Mouse (Mus musculus): ENCODE measurements around the gene Prss36.
A peak's percentile ranks its signal among the peaks of the same experiment; 100 is the strongest.

Prss36 gene

GRCm38 (mm10) chr7:127935028-127935722 lies 11.3 kb downstream of the Prss36 start:
- DNase-seq (ENCODE audit: low read depth, low spot score): peak; percentile 97

- DNase-seq (ENCODE audit: low read depth, low spot score): no peak
Observed at GRCm38 (mm10) chr7:127934075-127934474, 12.4 kb downstream of the Prss36 start.

- no peak for DNase-seq (ENCODE audit: low read depth, low spot score)
Observed at GRCm38 (mm10) chr7:127932273-127933031, 14.1 kb downstream of the Prss36 start.

GRCm38 (mm10) chr7:127931351-127932135 lies 15.0 kb downstream of the Prss36 start:
- DNase-seq (ENCODE audit: low read depth, low spot score): no peak

GRCm38 (mm10) chr7:127930636-127931035 lies 15.9 kb downstream of the Prss36 start:
- DNase-seq (ENCODE audit: low read depth, low spot score): no peak

- no peak for DNase-seq (ENCODE audit: low read depth, low spot score)
Observed at GRCm38 (mm10) chr7:127929923-127930322, 16.6 kb downstream of the Prss36 start, which contains the start of gene Prss8. TSS of gene Prss8 (minus strand) at chr7:127930104.

GRCm38 (mm10) chr7:127928596-127928995 lies 17.9 kb downstream of the Prss36 start:
- no peak for DNase-seq (ENCODE audit: low read depth, low spot score)

GRCm38 (mm10) chr7:127927726-127928125 lies 18.8 kb downstream of the Prss36 start:
- no peak for DNase-seq (ENCODE audit: low read depth, low spot score)

GRCm38 (mm10) chr7:127926846-127927245 lies 19.7 kb downstream of the Prss36 start:
- no peak for DNase-seq (ENCODE audit: low read depth, low spot score)

- no peak for DNase-seq (ENCODE audit: low read depth, low spot score)
Observed at GRCm38 (mm10) chr7:127926066-127926465, 20.5 kb downstream of the Prss36 start.

GRCm38 (mm10) chr7:127925252-127925651 lies 21.3 kb downstream of the Prss36 start:
- DNase-seq (ENCODE audit: low read depth, low spot score): no peak

GRCm38 (mm10) chr7:127923714-127924113 lies 22.8 kb downstream of the Prss36 start:
- DNase-seq (ENCODE audit: low read depth, low spot score): no peak

GRCm38 (mm10) chr7:127922451-127923275 lies 23.9 kb downstream of the Prss36 start:
- DNase-seq (ENCODE audit: low read depth, low spot score): peak; percentile 80

GRCm38 (mm10) chr7:127921516-127921915 lies 25.0 kb downstream of the Prss36 start:
- peak; percentile 53 for DNase-seq (ENCODE audit: low read depth, low spot score)

GRCm38 (mm10) chr7:127919290-127919689 lies 27.2 kb downstream of the Prss36 start:
- DNase-seq (ENCODE audit: low read depth, low spot score): peak; percentile 48

- DNase-seq (ENCODE audit: low read depth, low spot score): peak; percentile 85
Observed at GRCm38 (mm10) chr7:127918203-127918602, 28.3 kb downstream of the Prss36 start.

GRCm38 (mm10) chr7:127915293-127915692 lies 31.2 kb downstream of the Prss36 start:
- peak; percentile 40 for DNase-seq (ENCODE audit: low read depth, low spot score)

- no peak for DNase-seq (ENCODE audit: low read depth, low spot score)
Observed at GRCm38 (mm10) chr7:127912938-127913337, 33.6 kb downstream of the Prss36 start.

- peak; percentile 94 for DNase-seq (ENCODE audit: low read depth, low spot score)
Observed at GRCm38 (mm10) chr7:127912190-127912871, 34.2 kb downstream of the Prss36 start, which contains the start of gene Kat8. TSS of gene Kat8 (plus strand) at chr7:127912516.

GRCm38 (mm10) chr7:127908656-127909055 lies 37.9 kb downstream of the Prss36 start:
- DNase-seq (ENCODE audit: low read depth, low spot score): no peak
